Mouse (Mus musculus): Measurements from ENCODE around the gene Mbnl3. TPM values are rescaled to one million over a fixed set of nuclear protein-coding genes. Genes with fewer than 3 reads are reported as not detected.

Mbnl3 gene
- total and polyA plus RNA-seq, 3 experiments, result 6.6 to 14.4 (median 11.8) TPM

DNA sequence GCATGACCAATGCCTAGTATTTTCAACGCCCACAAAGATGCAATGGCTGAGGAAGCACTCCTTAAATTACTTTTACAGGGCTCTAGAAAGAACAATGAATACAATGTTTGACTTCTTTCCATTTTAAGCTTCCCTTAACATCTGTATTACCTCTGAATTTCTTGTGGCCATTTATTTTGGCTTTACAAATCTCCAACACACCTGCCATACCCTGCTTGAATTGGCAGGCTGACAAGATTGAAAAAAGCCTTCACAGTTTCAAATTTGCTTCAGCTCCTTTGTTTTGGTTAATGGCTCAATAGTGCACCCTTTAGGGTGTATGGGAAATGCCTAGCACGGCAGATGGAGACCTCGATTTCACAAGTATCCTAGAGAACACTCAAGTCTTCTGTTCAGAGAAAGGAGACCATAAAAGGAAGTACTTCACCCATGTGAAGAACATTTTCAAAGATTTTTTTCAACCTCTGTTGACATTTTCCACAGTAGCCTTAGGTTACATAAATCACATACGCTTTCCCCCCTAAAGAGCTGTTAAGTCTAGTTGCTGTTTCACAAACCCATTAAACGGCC, 36.8 kb downstream of the Mbnl3 start:
- DNase-seq (ENCODE audit: extremely low read depth), result no peak
- TF ChIP-seq CTCF (conservative IDR thresholded peaks at IDR 0.05 in 1 of 2, IDR thresholded peaks at IDR 0.05 in 1 of 2; ENCODE audit: low read depth in 2 of 2, low read length in 2 of 2), result no peak
- TF ChIP-seq ZNF384 (IDR thresholded peaks at IDR 0.05; ENCODE audit: low read depth, low read length), result no peak
- no peak for TF ChIP-seq JUND (conservative IDR thresholded peaks at IDR 0.05; ENCODE audit: low read depth, low read length)
- TF ChIP-seq JUN (IDR thresholded peaks at IDR 0.05; ENCODE audit: insufficient read depth, low read depth, low read length), result no peak
- no peak for TF ChIP-seq SIN3A (IDR thresholded peaks at IDR 0.05; ENCODE audit: low read length)
- in situ Hi-C loops (cut with MboI; ENCODE audit: low pct_ligation_motif_present, low pct_unique_long_range_greater_than_20kb, low sequenced_read_pairs), result no loop called here
- Histone ChIP-seq H3K36me3 (replicated peaks in 1 of 2; ENCODE audit: control insufficient read depth in 1 of 2, insufficient read depth in 1 of 2, low read length in 1 of 2) (no peaks in the 10 kb centered on the region), H3K27me3 (replicated peaks) (no peaks in the 10 kb centered on the region), H3K4me3 (replicated peaks in 1 of 3; ENCODE audit: low read depth in 2 of 3, low read length in 2 of 3, poor library complexity in 1 of 3) (no peak overlapping the region), H3K4me2 (ENCODE audit: insufficient read depth, low read depth, poor library complexity, severe bottlenecking) (no peak overlapping the region), H3K79me2 (replicated peaks; ENCODE audit: control insufficient read depth, extremely low read depth, insufficient read depth, poor library complexity, severe bottlenecking) (no peaks in the 10 kb centered on the region), H3K4me1 (ENCODE audit: control insufficient read depth in 1 of 2, insufficient read depth in 2 of 2) (no peaks in the 10 kb centered on the region), H3K9me3 (replicated peaks; ENCODE audit: low read length) (no peaks in the 10 kb centered on the region), H3K27ac (ENCODE audit: insufficient read depth, low read depth) (no peak overlapping the region), H3K9ac (ENCODE audit: insufficient read depth, low read depth) (no peak overlapping the region)
- dilution Hi-C loops (cut with MboI; ENCODE audit: extremely low pct_ligation_motif_present, extremely low pct_unique_long_range_greater_than_20kb, low sequenced_read_pairs), result no loop called here

- in situ Hi-C loops (cut with MboI; ENCODE audit: low pct_ligation_motif_present, low pct_unique_long_range_greater_than_20kb, low sequenced_read_pairs) (no loop called here), dilution Hi-C loops (cut with MboI; ENCODE audit: extremely low pct_ligation_motif_present, extremely low pct_unique_long_range_greater_than_20kb, low sequenced_read_pairs) (no loop called here)
- H3K27me3 ChIP-seq (replicated peaks), result no peaks in the 10 kb centered on the region
- no peak overlapping the region for H3K4me2 ChIP-seq (ENCODE audit: insufficient read depth, low read depth, poor library complexity, severe bottlenecking)
- no peak overlapping the region for H3K27ac ChIP-seq (ENCODE audit: insufficient read depth, low read depth)
- no peaks in the 10 kb centered on the region for H3K36me3 ChIP-seq (replicated peaks in 1 of 2; ENCODE audit: control insufficient read depth in 1 of 2, insufficient read depth in 1 of 2, low read length in 1 of 2)
- no peaks in the 10 kb centered on the region for H3K79me2 ChIP-seq (replicated peaks; ENCODE audit: control insufficient read depth, extremely low read depth, insufficient read depth, poor library complexity, severe bottlenecking)
- DNase-seq (ENCODE audit: extremely low read depth), result no peak
- no peak overlapping the region for H3K4me3 ChIP-seq (replicated peaks in 1 of 3; ENCODE audit: low read depth in 2 of 3, low read length in 2 of 3, poor library complexity in 1 of 3)
- H3K9ac ChIP-seq (ENCODE audit: insufficient read depth, low read depth), result no peak overlapping the region
- TF ChIP-seq ELF1 (IDR thresholded peaks at IDR 0.05; ENCODE audit: low read depth, low read length), result no peak
- TF ChIP-seq RAD21 (IDR thresholded peaks at IDR 0.05; ENCODE audit: low read depth, low read length), result no peak
- TF ChIP-seq USF1 (IDR thresholded peaks at IDR 0.05; ENCODE audit: low read depth, low read length), result no peak
- TF ChIP-seq POLR2AphosphoS2 (IDR thresholded peaks at IDR 0.05; ENCODE audit: low read depth, low read length), result no peak
- TF ChIP-seq CTCF (conservative IDR thresholded peaks at IDR 0.05 in 1 of 2, IDR thresholded peaks at IDR 0.05 in 1 of 2; ENCODE audit: low read depth in 2 of 2, low read length in 2 of 2), result no peak
- no peak for TF ChIP-seq ZMIZ1 (IDR thresholded peaks at IDR 0.05; ENCODE audit: low read depth, low read length)
- no peak for TF ChIP-seq TBP (conservative IDR thresholded peaks at IDR 0.05; ENCODE audit: low read depth, low read length)
- no peak for TF ChIP-seq IRF4 (IDR thresholded peaks at IDR 0.05; ENCODE audit: low read depth, low read length)
- no peak for TF ChIP-seq HCFC1 (IDR thresholded peaks at IDR 0.05; ENCODE audit: low read depth, low read length)
- TF ChIP-seq EP300 (IDR thresholded peaks at IDR 0.05; ENCODE audit: low read length), result no peak
- TF ChIP-seq USF2 (conservative IDR thresholded peaks at IDR 0.05; ENCODE audit: low read depth, low read length), result no peak
- TF ChIP-seq CHD1 (IDR thresholded peaks at IDR 0.05; ENCODE audit: low read depth, low read length), result no peak
- TF ChIP-seq ZNF384 (IDR thresholded peaks at IDR 0.05; ENCODE audit: low read depth, low read length), result no peak
- TF ChIP-seq ZC3H11A (IDR thresholded peaks at IDR 0.05; ENCODE audit: low read depth, low read length), result no peak
- H3K4me1 ChIP-seq (ENCODE audit: control insufficient read depth in 1 of 2, insufficient read depth in 2 of 2), result no peaks in the 10 kb centered on the region
- no peaks in the 10 kb centered on the region for H3K9me3 ChIP-seq (replicated peaks; ENCODE audit: low read length)
Observed at GRCm38 (mm10) chrX:51167976-51168375, 38.4 kb downstream of the Mbnl3 start.

Measured in CH12.LX (cell line).